Mouse (Mus musculus) hindbrain, embryonic 14.5 days (tissue): Measurements from ENCODE around the gene Tex14. TPM values are rescaled to one million over a fixed set of nuclear protein-coding genes. Genes with fewer than 3 reads are reported as not detected.

Source experiments
- ATAC-seq: fragments of 200-750 bp; cut with Nextera tagmentation; 2 replicates; pipeline ENCODE4 v1.8.0; 2017; ENCODE audit warnings: moderate number of reproducible peaks, mild to moderate bottlenecking, moderate TSS enrichment, moderate library complexity; ENCODE audit not compliant: low FRiP score
- DNase-seq: peaks from one replicate; pipeline ENCODE4 v3.0.0-alpha.2; 2015; ENCODE audit warnings: low spot score
- H3K27ac ChIP-seq: fragments of 300-500 bp; sonication (generic); 2 replicates; pipeline ENCODE4 v1.5.1; 2014; ENCODE audit warnings: mild to moderate bottlenecking, moderate library complexity
- H3K27me3 ChIP-seq: fragments of 300-500 bp; sonication (generic); 2 replicates; pipeline ENCODE4 v1.6.1; 2014; ENCODE audit warnings: mild to moderate bottlenecking, low read length, mixed read lengths; ENCODE audit not compliant: control insufficient read depth, insufficient read depth
- H3K36me3 ChIP-seq: fragments of 300-500 bp; sonication (generic); replicated peaks from 2 replicates; pipeline ENCODE4 v1.6.1; 2014; ENCODE audit not compliant: control insufficient read depth, insufficient read depth
- H3K4me1 ChIP-seq: fragments of 300-500 bp; sonication (generic); replicated peaks from 2 replicates; pipeline ENCODE4 v1.6.1; 2014; ENCODE audit warnings: antibody characterized with exemption, low read length, mixed read lengths; ENCODE audit not compliant: control insufficient read depth, insufficient read depth
- H3K4me2 ChIP-seq: fragments of 300-500 bp; sonication (generic); replicated peaks from 2 replicates; pipeline ENCODE4 v1.6.1; 2014; ENCODE audit warnings: mild to moderate bottlenecking, moderate library complexity
- H3K4me3 ChIP-seq: fragments of 300-500 bp; sonication (generic); replicated peaks from 2 replicates; pipeline ENCODE4 v1.5.1; 2014; ENCODE audit warnings: mild to moderate bottlenecking, low read length
- H3K9ac ChIP-seq: fragments of 300-500 bp; sonication (generic); 2 replicates; pipeline ENCODE4 v1.6.1; 2014
- H3K9me3 ChIP-seq: fragments of 300-500 bp; sonication (generic); 2 replicates; pipeline ENCODE4 v1.6.1; 2016; ENCODE audit warnings: low read length; ENCODE audit not compliant: control insufficient read depth
- WGBS: fragments of 180-500 bp; shearing (Covaris S2); extraction: QIAGEN DNeasy Blood & Tissue Kit; methylation state at CpG from one replicate; pipeline ENCODE4 v1.1.7; 2014; 5-methylcytosine and 5-hydroxymethylcytosine counted together
- polyA plus RNA-seq: library from polyadenylated mRNA; unstranded; fragments of >200 nt; fragmentation: Nextera tagmentation; extraction: Ambion mirVana; gene quantifications from 2 replicates; pipeline ENCODE4 v1.2.1, GENCODE M21; 2014

Tex14 gene
- polyA plus RNA-seq, 1 experiment from 2014 or later, result 0.72 TPM

- H3K4me3 ChIP-seq, result no peak overlapping the region
- no peaks in the 10 kb centered on the region for H3K27me3 ChIP-seq
Measured at GRCm38 (mm10) chr11:87600322-87600853, 195.5 kb downstream of the Tex14 start.

GRCm38 (mm10) chr11:87602234-87602633 is 197.4 kb downstream of the Tex14 start:
- no peak overlapping the region for H3K4me2 ChIP-seq
- peaks cover 100% of the 10 kb centered on the region for H3K36me3 ChIP-seq
- no peaks in the 10 kb centered on the region for H3K27me3 ChIP-seq
- H3K27ac ChIP-seq, result no peak overlapping the region
- ATAC-seq (no peak), DNase-seq (no peak)
- no peak overlapping the region for H3K4me3 ChIP-seq
- H3K4me1 ChIP-seq, result peaks cover 3% of the 10 kb centered on the region
- H3K9ac ChIP-seq, result no peak overlapping the region
- no peaks in the 10 kb centered on the region for H3K9me3 ChIP-seq
- 92% methylated on average over 9 of the region's 9 CpGs for WGBS

More at GRCm38 (mm10) chr11:87600322-87600853, 195.5 kb downstream of the Tex14 start:
- Histone ChIP-seq H3K27ac (no peak overlapping the region), H3K9ac (no peak overlapping the region), H3K36me3 (peaks cover 83% of the 10 kb centered on the region), H3K9me3 (no peaks in the 10 kb centered on the region), H3K4me2 (no peak overlapping the region), H3K4me1 (peaks cover 12% of the 10 kb centered on the region)
- 96% methylated on average over 10 of the region's 10 CpGs for whole genome bisulfite sequencing
- ATAC-seq, result no peak
- no peak for DNase-seq

- DNase-seq (no peak), ATAC-seq (no peak)
- Histone ChIP-seq H3K36me3 (peaks cover 100% of the 10 kb centered on the region), H3K9me3 (no peaks in the 10 kb centered on the region), H3K4me2 (no peak overlapping the region), H3K27me3 (no peaks in the 10 kb centered on the region), H3K4me1 (no peaks in the 10 kb centered on the region), H3K27ac (no peak overlapping the region), H3K4me3 (no peak overlapping the region), H3K9ac (no peak overlapping the region)
- 97% methylated on average over 2 of the region's 2 CpGs for WGBS
Measured at GRCm38 (mm10) chr11:87603571-87603970, 198.7 kb downstream of the Tex14 start.

Other genes starting within 250 kb of the Tex14 start
- 40.7 and 44.1 TPM in 2 replicates for gene Ppm1e, start 46.0 kb upstream of the Tex14 start, polyA plus RNA-seq
- 3.2 and 4.0 TPM in 2 replicates for gene Rad51c, start 111 bp upstream of the Tex14 start, polyA plus RNA-seq
- not detected in 2 replicates for gene Gm11492, start 161.6 kb downstream of the Tex14 start, polyA plus RNA-seq
- gene Sept4, start 163.8 kb downstream of the Tex14 start, polyA plus RNA-seq, result 26.2 and 29.6 TPM in 2 replicates
- 53.4 and 68.7 TPM in 2 replicates for gene Mtmr4, start 187.1 kb downstream of the Tex14 start, polyA plus RNA-seq
- gene Hsf5, start 212.1 kb downstream of the Tex14 start, polyA plus RNA-seq, result 0.31 and 0.33 TPM in 2 replicates